Mouse (Mus musculus): Measurements from ENCODE around the gene Zglp1. TPM values are rescaled to one million over a fixed set of nuclear protein-coding genes. Genes with fewer than 3 reads are reported as not detected.

Gene Zglp1
- total and polyA plus RNA-seq, 3 experiments: 1.1 to 8.0 TPM; not detected in 1

DNA sequence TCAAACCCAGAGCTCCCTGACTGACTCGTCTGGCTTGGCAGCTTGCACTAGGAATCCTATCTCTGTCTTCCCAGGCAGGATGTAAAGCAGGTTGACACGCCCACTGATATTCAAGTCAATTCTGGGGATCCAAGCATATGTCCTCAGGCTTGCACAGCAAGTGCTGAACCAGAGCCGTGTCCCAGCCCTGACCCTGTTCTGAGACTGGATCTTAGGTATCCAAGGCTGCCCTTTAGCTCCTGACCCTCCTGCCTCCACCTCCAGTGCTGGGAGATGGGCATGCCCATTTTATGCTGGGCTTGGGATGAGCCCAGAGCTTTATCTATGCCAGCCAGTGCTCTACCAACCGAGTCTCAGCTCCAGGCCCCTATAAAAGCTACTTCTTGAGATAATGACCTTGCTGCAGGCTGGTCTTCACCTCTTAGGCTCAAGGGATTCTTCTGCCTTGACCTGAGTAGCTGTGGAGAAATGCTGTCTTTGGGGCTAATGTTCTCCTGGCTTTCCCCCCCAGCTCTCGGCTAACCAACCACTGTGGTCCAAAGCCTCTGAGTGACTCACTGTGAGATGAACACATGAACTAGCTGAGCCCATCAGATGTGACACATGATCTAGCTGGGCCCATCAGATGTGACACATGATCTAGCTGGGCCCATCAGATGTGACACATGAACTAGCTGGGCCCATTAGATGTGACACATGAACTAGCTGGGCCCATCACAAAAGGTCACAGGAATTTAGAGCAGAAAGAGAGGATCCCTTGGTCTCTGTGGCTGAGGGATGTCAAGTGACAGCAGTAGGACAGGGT, 39.1 kb upstream of the Zglp1 start:
- Histone ChIP-seq H3K36me3 (ENCODE audit: control insufficient read depth in 1 of 2, insufficient read depth in 2 of 2, low read length in 2 of 2) (peaks cover 0 to 11% of the 10 kb centered on the region in 2 experiments; a peak in 3 of 4 replicates), H3K79me2 (ENCODE audit: control insufficient read depth, insufficient read depth, low read length, poor library complexity) (no peaks in the 10 kb centered on the region), H3K9ac (ENCODE audit: control insufficient read depth, low read depth, low read length, poor library complexity, severe bottlenecking) (no peak overlapping the region), H3K27ac (ENCODE audit: control insufficient read depth, low read depth, low read length) (no peak overlapping the region), H3K9me3 (replicated peaks; ENCODE audit: insufficient read depth, low read length) (no peaks in the 10 kb centered on the region), H3K4me1 (ENCODE audit: control insufficient read depth in 1 of 2, insufficient read depth in 2 of 2, low read length in 2 of 2) (peaks cover 10 to 15% of the 10 kb centered on the region in 2 experiments), H3K27me3 (ENCODE audit: control insufficient read depth in 1 of 2, insufficient read depth in 2 of 2, low read length in 2 of 2) (no peaks in the 10 kb centered on the region), H3K4me3 (ENCODE audit: control insufficient read depth in 1 of 2, insufficient read depth in 1 of 2, low read depth in 2 of 2, low read length in 2 of 2) (no peak overlapping the region)
- peak; percentile 80 for DNase-seq (ENCODE audit: low read depth, low spot score)
- TF ChIP-seq JUND (IDR thresholded peaks at IDR 0.05; ENCODE audit: low read depth, low read length): no peak
- peak in 1 of 2 experiments; percentile 12; a peak in 1 of 4 replicates for TF ChIP-seq POLR2A (IDR thresholded peaks at IDR 0.05; ENCODE audit: control insufficient read depth in 1 of 2, insufficient read depth in 1 of 2, low read depth in 1 of 2, low read length in 2 of 2, poor library complexity in 1 of 2)
- 0 out of 2 replicates have a peak, but pooled peaks have one; percentile 17 for TF ChIP-seq NRF1 (IDR thresholded peaks at IDR 0.05; ENCODE audit: insufficient read depth, low read depth, low read length, poor library complexity, severe bottlenecking)
- no peak; the same call in 1 of the 2 replicates for TF ChIP-seq USF1 (IDR thresholded peaks at IDR 0.05; ENCODE audit: low read depth, low read length)
- peak; percentile 34 to 47; a peak in 2 of 4 replicates for TF ChIP-seq EP300 (IDR thresholded peaks at IDR 0.05; ENCODE audit: low read depth in 1 of 2, low read length in 2 of 2)
- no peak for TF ChIP-seq KAT2A (conservative IDR thresholded peaks at IDR 0.05; ENCODE audit: low read depth, low read length)
- no peak for TF ChIP-seq BHLHE40 (IDR thresholded peaks at IDR 0.05; ENCODE audit: borderline replicate concordance, low read depth, low read length)
- TF ChIP-seq RAD21 (IDR thresholded peaks at IDR 0.05; ENCODE audit: low read depth, low read length): no peak
- TF ChIP-seq GATA1 (IDR thresholded peaks at IDR 0.05; ENCODE audit: low read depth, low read length): peak; percentile 52; the same call in 1 of the 2 replicates
- TF ChIP-seq NELFE (IDR thresholded peaks at IDR 0.05; ENCODE audit: low read depth, low read length): no peak
- TF ChIP-seq TAL1 (IDR thresholded peaks at IDR 0.05; ENCODE audit: low read length): peak; percentile 38
- TF ChIP-seq TBP (IDR thresholded peaks at IDR 0.05; ENCODE audit: low read depth, low read length): 0 out of 2 replicates have a peak, but pooled peaks have one; percentile 21
- TF ChIP-seq SMC3 (IDR thresholded peaks at IDR 0.05; ENCODE audit: low read depth, low read length): peak; percentile 11; the same call in 1 of the 2 replicates
- TF ChIP-seq POLR2AphosphoS2 (IDR thresholded peaks at IDR 0.05; ENCODE audit: low read length): peak; percentile 61
- 0 out of 2 replicates have a peak, but pooled peaks have one; percentile 15 for TF ChIP-seq MYC (IDR thresholded peaks at IDR 0.05; ENCODE audit: low read depth, low read length)
- TF ChIP-seq ZMIZ1 (IDR thresholded peaks at IDR 0.05; ENCODE audit: low read depth, low read length): 0 out of 2 replicates have a peak, but pooled peaks have one; percentile 10

DNA sequence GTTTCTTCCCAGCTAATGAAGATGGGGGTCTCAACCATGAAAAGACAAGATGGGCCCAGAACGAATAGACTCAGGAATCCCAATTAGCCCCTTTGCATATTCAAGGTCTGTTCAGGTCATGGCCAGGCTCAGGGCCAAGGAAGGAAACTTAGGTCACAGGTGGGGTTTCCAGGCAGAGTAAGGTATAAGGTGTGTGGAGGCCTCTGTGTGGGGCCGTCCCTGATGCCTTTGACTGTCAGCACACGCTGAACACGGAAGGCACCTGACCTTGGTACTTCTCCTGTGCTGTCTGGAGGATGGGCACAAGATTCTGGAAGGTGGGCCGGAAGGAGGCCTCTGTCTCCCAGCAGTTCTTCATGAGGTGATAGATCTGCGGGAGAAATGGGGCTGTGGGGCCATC, 37.9 kb upstream of the Zglp1 start:
- TF ChIP-seq SMC3 (IDR thresholded peaks at IDR 0.05; ENCODE audit: low read depth, low read length) (no peak), ZMIZ1 (IDR thresholded peaks at IDR 0.05; ENCODE audit: low read depth, low read length) (no peak), ETS1 (IDR thresholded peaks at IDR 0.05; ENCODE audit: low read depth, low read length) (no peak), RCOR1 (IDR thresholded peaks at IDR 0.05; ENCODE audit: low read depth, low read length) (no peak), MAZ (IDR thresholded peaks at IDR 0.05; ENCODE audit: low read depth, low read length) (no peak)
- H3K9ac ChIP-seq (ENCODE audit: control insufficient read depth, low read depth, low read length, poor library complexity, severe bottlenecking): no peak overlapping the region
- H3K27ac ChIP-seq (ENCODE audit: control insufficient read depth, low read depth, low read length): no peak overlapping the region
- peaks cover 0 to 11% of the 10 kb centered on the region in 2 experiments; a peak in 3 of 4 replicates for H3K36me3 ChIP-seq (ENCODE audit: control insufficient read depth in 1 of 2, insufficient read depth in 2 of 2, low read length in 2 of 2)
- no peak overlapping the region for H3K4me3 ChIP-seq (ENCODE audit: control insufficient read depth in 1 of 2, insufficient read depth in 1 of 2, low read depth in 2 of 2, low read length in 2 of 2)
- DNase-seq (ENCODE audit: low read depth, low spot score): no peak
- no peaks in the 10 kb centered on the region for H3K27me3 ChIP-seq (ENCODE audit: control insufficient read depth in 1 of 2, insufficient read depth in 2 of 2, low read length in 2 of 2)
- H3K9me3 ChIP-seq (replicated peaks; ENCODE audit: insufficient read depth, low read length): no peaks in the 10 kb centered on the region
- H3K79me2 ChIP-seq (ENCODE audit: control insufficient read depth, insufficient read depth, low read length, poor library complexity): no peaks in the 10 kb centered on the region
- peaks cover 10 to 15% of the 10 kb centered on the region in 2 experiments for H3K4me1 ChIP-seq (ENCODE audit: control insufficient read depth in 1 of 2, insufficient read depth in 2 of 2, low read length in 2 of 2)

Measured in MEL (cell line).